Mouse (Mus musculus) ES-Bruce4 (cell line): ENCODE results near the gene Mnd1.

Source experiments
- CTCF ChIP-seq: IDR thresholded peaks from one replicate; pipeline ENCODE4 v1.8.1; 2011; ENCODE audit warnings: low read depth, low read length
- POLR2A ChIP-seq: IDR thresholded peaks from one replicate; pipeline ENCODE4 v1.8.1; 2011; ENCODE audit warnings: low read length; ENCODE audit not compliant: insufficient read depth

- TF ChIP-seq POLR2A: no peak
- TF ChIP-seq CTCF: no peak
Measured at GRCm38 (mm10) chr3:84135387-84135786, 20.2 kb downstream of the Mnd1 start.
